Mouse (Mus musculus) midbrain, embryonic 13.5 days (tissue): Measurements from ENCODE around the gene Ccdc83. TPM values are rescaled to one million over a fixed set of nuclear protein-coding genes. Genes with fewer than 3 reads are reported as not detected.
A peak's percentile ranks its signal among the peaks of the same experiment; 100 is the strongest.
"Not testable (repeated sequence)": the region's sequence is repeated elsewhere in the genome, so short reads cannot be mapped to it uniquely, and the experiment has no call there.

Source experiments
- ATAC-seq: fragments of 200-750 bp; cut with Nextera tagmentation; 2 replicates; pipeline ENCODE4 v1.8.0; 2017; ENCODE audit warnings: mild to moderate bottlenecking, moderate TSS enrichment, moderate library complexity
- H3K27ac ChIP-seq: fragments of 300-500 bp; sonication (generic); 2 replicates; pipeline ENCODE4 v1.5.1; 2015; ENCODE audit warnings: inconsistent platforms, mild to moderate bottlenecking, moderate library complexity
- H3K27me3 ChIP-seq: fragments of 300-500 bp; sonication (generic); 2 replicates; pipeline ENCODE4 v1.6.1; 2015; ENCODE audit warnings: mild to moderate bottlenecking, inconsistent platforms
- H3K36me3 ChIP-seq: fragments of 300-500 bp; sonication (generic); 2 replicates; pipeline ENCODE4 v1.6.1; 2015; ENCODE audit warnings: mild to moderate bottlenecking, inconsistent platforms
- H3K4me1 ChIP-seq: fragments of 300-500 bp; sonication (generic); replicated peaks from 2 replicates; pipeline ENCODE4 v1.6.1; 2015; ENCODE audit warnings: inconsistent platforms
- H3K4me2 ChIP-seq: fragments of 300-500 bp; sonication (generic); replicated peaks from 2 replicates; pipeline ENCODE4 v1.6.1; 2015; ENCODE audit warnings: moderate library complexity, mild to moderate bottlenecking, inconsistent platforms
- H3K4me3 ChIP-seq: fragments of 300-500 bp; sonication (generic); replicated peaks from 2 replicates; pipeline ENCODE4 v1.5.1; 2015; ENCODE audit warnings: mild to moderate bottlenecking, inconsistent platforms
- H3K9ac ChIP-seq: fragments of 300-500 bp; sonication (generic); replicated peaks from 2 replicates; pipeline ENCODE4 v1.6.1; 2015; ENCODE audit warnings: mild to moderate bottlenecking, inconsistent platforms
- H3K9me3 ChIP-seq: fragments of 300-500 bp; sonication (generic); 2 replicates; pipeline ENCODE4 v1.6.1; 2016; ENCODE audit warnings: mild to moderate bottlenecking, inconsistent platforms
- WGBS: fragments of 180-500 bp; shearing (Covaris S2); methylation state at CpG from one replicate; pipeline ENCODE4 v1.1.7; 2015; 5-methylcytosine and 5-hydroxymethylcytosine counted together
- polyA plus RNA-seq: library from polyadenylated mRNA; unstranded; fragments of >200 nt; fragmentation: Nextera tagmentation; extraction: Ambion mirVana; gene quantifications from 2 replicates; pipeline ENCODE4 v1.2.1, GENCODE M21; 2015

Gene Ccdc83
- polyA plus RNA-seq, 1 experiment from 2014 or later, result not detected

- Histone ChIP-seq H3K9me3 (no peaks in the 10 kb centered on the region), H3K4me2 (no peak overlapping the region), H3K27ac (no peak overlapping the region), H3K27me3 (no peaks in the 10 kb centered on the region), H3K4me3 (no peak overlapping the region), H3K36me3 (no peaks in the 10 kb centered on the region), H3K9ac (no peak overlapping the region), H3K4me1 (no peaks in the 10 kb centered on the region)
- no peak for ATAC-seq
- 93% methylated on average over 5 of the region's 5 CpGs for WGBS
Measured at GRCm38 (mm10) chr7:90243643-90244042, 21.9 kb downstream of the Ccdc83 start.

DNA sequence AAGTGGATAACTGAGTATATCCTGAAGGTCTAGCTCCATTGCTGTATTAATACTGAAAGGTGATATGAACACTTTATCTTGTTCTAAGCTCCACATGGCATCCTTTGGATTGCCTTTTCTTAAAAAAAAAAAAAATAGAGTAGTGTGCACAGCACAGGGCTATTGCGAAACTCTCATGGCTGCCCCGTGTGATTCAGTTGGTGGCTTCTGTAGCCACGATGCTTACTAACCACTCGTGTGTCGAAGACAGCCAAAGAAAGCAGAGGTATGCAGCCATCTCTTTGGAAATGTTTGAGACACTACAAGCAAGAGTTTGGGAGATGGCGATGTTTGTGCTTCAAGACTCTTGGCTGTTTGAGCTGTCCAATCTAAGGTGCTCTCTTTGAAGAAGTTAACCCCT, 22.4 kb downstream of the Ccdc83 start:
- H3K27ac ChIP-seq, result no peak overlapping the region
- no peak overlapping the region for H3K9ac ChIP-seq
- no peaks in the 10 kb centered on the region for H3K27me3 ChIP-seq
- no peak overlapping the region for H3K4me2 ChIP-seq
- 92% methylated on average over 6 of the region's 6 CpGs for WGBS
- no peaks in the 10 kb centered on the region for H3K9me3 ChIP-seq
- H3K4me3 ChIP-seq, result no peak overlapping the region
- ATAC-seq, result no peak
- H3K4me1 ChIP-seq, result no peaks in the 10 kb centered on the region
- H3K36me3 ChIP-seq, result no peaks in the 10 kb centered on the region

DNA sequence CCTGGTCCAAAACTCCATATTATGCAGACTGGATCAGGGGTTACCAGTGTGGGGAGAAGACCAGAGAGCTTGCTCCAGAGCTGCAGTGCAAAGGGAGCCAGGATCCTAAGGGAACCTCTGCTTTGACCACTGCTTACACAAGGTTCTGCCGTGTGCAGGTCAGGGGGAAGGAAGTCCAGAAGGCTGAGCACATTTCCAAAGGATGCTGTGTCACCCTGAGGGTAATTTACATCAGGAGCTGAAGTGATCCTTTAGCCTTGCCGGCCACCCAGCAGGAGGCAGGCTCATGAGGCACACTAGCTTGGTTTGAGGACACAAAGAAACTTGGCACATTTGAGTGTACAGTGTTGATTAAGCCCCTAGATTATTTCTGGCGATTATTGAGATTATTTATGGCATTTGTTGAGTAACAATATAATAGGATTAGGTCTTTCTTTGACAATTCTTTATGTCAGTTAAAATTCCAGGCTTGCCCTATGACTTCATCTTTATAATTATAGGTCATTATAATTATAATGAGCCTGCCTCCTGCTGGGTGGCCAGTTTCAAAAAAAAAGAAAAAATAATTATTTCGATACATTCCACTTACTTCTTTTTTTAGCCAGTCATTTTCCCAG, 29.2 kb downstream of the Ccdc83 start:
- no peak overlapping the region for H3K27ac ChIP-seq
- H3K4me1 ChIP-seq, result peaks cover 4% of the 10 kb centered on the region; the same call in 1 of the 2 replicates
- no peak overlapping the region for H3K4me3 ChIP-seq
- no peaks in the 10 kb centered on the region for H3K9me3 ChIP-seq
- H3K36me3 ChIP-seq, result no peaks in the 10 kb centered on the region
- H3K9ac ChIP-seq, result no peak overlapping the region
- H3K4me2 ChIP-seq, result no peak overlapping the region
- 37% methylated on average over 4 of the region's 4 CpGs for WGBS
- no peaks in the 10 kb centered on the region for H3K27me3 ChIP-seq
- ATAC-seq, result no peak

DNA sequence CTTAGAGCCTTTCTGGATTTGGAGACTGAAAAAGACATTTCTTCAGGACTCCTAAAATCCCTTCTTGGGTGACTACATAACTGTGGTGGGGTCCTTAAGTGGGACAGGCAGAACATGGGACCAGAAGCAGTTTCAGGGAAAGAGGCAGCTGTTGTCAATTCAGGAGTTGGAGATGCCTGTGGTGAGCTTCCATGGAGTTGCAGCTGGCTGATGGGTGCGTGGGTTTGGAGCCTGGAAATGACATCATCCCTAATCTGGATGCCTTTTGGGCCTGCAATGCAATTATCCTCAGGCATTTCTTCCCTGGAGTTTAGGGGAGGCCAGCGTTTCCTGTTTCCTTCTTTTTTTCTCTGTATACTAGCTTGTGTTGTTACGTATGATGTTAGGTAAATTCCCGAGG, 31.7 kb downstream of the Ccdc83 start:
- WGBS, result 70% methylated on average over 4 of the region's 4 CpGs
- no peaks in the 10 kb centered on the region for H3K9me3 ChIP-seq

DNA sequence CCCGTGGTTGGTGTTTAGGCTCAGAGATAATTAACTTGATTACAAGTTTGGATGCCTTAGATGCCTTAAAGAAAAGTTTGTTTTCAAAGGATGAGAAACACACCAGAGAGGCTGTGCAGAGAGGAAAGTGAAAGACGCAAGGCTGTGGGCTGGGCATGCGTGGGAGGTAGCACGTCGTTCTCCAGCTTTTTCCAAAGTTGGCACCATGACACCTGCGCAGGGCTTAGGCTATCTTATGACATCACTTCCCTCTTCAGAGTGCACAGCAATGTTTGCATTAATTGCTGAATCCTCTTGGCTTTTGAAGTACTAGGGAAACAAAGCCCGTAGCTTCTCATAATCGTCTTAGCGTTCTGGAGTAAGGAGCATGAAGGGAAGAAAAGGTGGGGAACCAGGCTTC, 34.1 kb downstream of the Ccdc83 start:
- H3K4me2 ChIP-seq, result no peak overlapping the region
- H3K27ac ChIP-seq, result no peak overlapping the region
- H3K9ac ChIP-seq, result no peak overlapping the region
- H3K4me1 ChIP-seq, result peaks cover 3% of the 10 kb centered on the region; the same call in 1 of the 2 replicates
- WGBS, result 84% methylated on average over 9 of the region's 9 CpGs
- no peak for ATAC-seq
- H3K27me3 ChIP-seq, result no peaks in the 10 kb centered on the region
- H3K4me3 ChIP-seq, result no peak overlapping the region
- H3K36me3 ChIP-seq, result no peaks in the 10 kb centered on the region
- no peaks in the 10 kb centered on the region for H3K9me3 ChIP-seq

More for the DNA sequence above, 31.7 kb downstream of the Ccdc83 start:
- no peak overlapping the region for H3K4me3 ChIP-seq
- no peak overlapping the region for H3K4me2 ChIP-seq
- no peaks in the 10 kb centered on the region for H3K27me3 ChIP-seq
- H3K4me1 ChIP-seq, result peaks cover 4% of the 10 kb centered on the region; the same call in 1 of the 2 replicates
- ATAC-seq, result no peak
- H3K27ac ChIP-seq, result no peak overlapping the region
- H3K36me3 ChIP-seq, result no peaks in the 10 kb centered on the region
- no peak overlapping the region for H3K9ac ChIP-seq

DNA sequence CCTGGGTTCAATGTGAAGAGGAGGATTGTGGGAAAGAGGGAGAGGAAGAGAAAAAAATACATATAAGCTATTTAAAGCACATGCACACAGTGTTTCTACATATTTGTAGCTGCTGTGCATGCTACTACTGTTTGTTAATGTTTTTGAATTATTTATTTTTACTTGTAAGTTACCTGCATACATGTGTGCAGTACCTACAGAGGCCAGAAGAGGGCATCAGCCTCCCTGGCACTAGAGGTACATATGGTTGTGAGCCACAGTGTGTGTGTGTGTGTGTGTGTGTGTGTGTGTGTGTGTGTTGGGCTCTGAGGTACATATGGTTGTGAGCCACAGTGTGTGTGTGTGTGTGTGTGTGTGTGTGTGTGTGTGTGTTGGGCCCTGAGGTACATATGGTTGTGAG, 36.7 kb downstream of the Ccdc83 start:
- not testable (repeated sequence) for H3K9ac ChIP-seq, H3K27ac ChIP-seq, H3K4me3 ChIP-seq, H3K27me3 ChIP-seq, H3K4me1 ChIP-seq, H3K9me3 ChIP-seq, H3K36me3 ChIP-seq, H3K4me2 ChIP-seq
- peak; percentile 24; the same call in 1 of the 2 replicates for ATAC-seq

GRCm38 (mm10) chr7:90228075-90228474, 37.5 kb downstream of the Ccdc83 start:
- H3K4me1 ChIP-seq, result no peaks in the 10 kb centered on the region
- WGBS, result 88% methylated on average over 4 of the region's 4 CpGs
- no peak overlapping the region for H3K27ac ChIP-seq
- no peak overlapping the region for H3K9ac ChIP-seq
- no peaks in the 10 kb centered on the region for H3K27me3 ChIP-seq
- H3K36me3 ChIP-seq, result no peaks in the 10 kb centered on the region
- H3K4me3 ChIP-seq, result no peak overlapping the region
- ATAC-seq, result no peak
- no peaks in the 10 kb centered on the region for H3K9me3 ChIP-seq
- H3K4me2 ChIP-seq, result no peak overlapping the region

GRCm38 (mm10) chr7:90221487-90221886, 44.1 kb downstream of the Ccdc83 start:
- no peaks in the 10 kb centered on the region for H3K9me3 ChIP-seq
- H3K4me2 ChIP-seq, result no peak overlapping the region
- no peaks in the 10 kb centered on the region for H3K27me3 ChIP-seq
- WGBS, result 85% methylated on average over 2 of the region's 2 CpGs
- H3K4me1 ChIP-seq, result no peaks in the 10 kb centered on the region
- no peaks in the 10 kb centered on the region for H3K36me3 ChIP-seq
- H3K9ac ChIP-seq, result no peak overlapping the region
- H3K4me3 ChIP-seq, result no peak overlapping the region
- ATAC-seq, result no peak
- no peak overlapping the region for H3K27ac ChIP-seq

- H3K9ac ChIP-seq, result no peak overlapping the region
- H3K27ac ChIP-seq, result no peak overlapping the region
- H3K4me2 ChIP-seq, result no peak overlapping the region
- 91% methylated on average over 5 of the region's 5 CpGs for WGBS
- no peaks in the 10 kb centered on the region for H3K4me1 ChIP-seq
- no peaks in the 10 kb centered on the region for H3K27me3 ChIP-seq
- H3K9me3 ChIP-seq, result no peaks in the 10 kb centered on the region
- H3K36me3 ChIP-seq, result no peaks in the 10 kb centered on the region
- ATAC-seq, result no peak
- no peak overlapping the region for H3K4me3 ChIP-seq
Measured at GRCm38 (mm10) chr7:90218122-90218521, 47.5 kb downstream of the Ccdc83 start.

- WGBS, result 59% methylated on average over 8 of the region's 8 CpGs
- no peak overlapping the region for H3K27ac ChIP-seq
- no peaks in the 10 kb centered on the region for H3K4me1 ChIP-seq
- no peak overlapping the region for H3K4me3 ChIP-seq
- H3K4me2 ChIP-seq, result no peak overlapping the region
- ATAC-seq, result peak; percentile 57; the same call in 1 of the 2 replicates
- H3K9me3 ChIP-seq, result no peaks in the 10 kb centered on the region
- H3K9ac ChIP-seq, result no peak overlapping the region
- H3K27me3 ChIP-seq, result no peaks in the 10 kb centered on the region
- H3K36me3 ChIP-seq, result no peaks in the 10 kb centered on the region
Measured at GRCm38 (mm10) chr7:90216511-90216910, 49.1 kb downstream of the Ccdc83 start.

GRCm38 (mm10) chr7:90210947-90211346, 54.6 kb downstream of the Ccdc83 start:
- Histone ChIP-seq H3K36me3 (peaks cover 28% of the 10 kb centered on the region), H3K4me1 (no peaks in the 10 kb centered on the region), H3K27me3 (no peaks in the 10 kb centered on the region), H3K4me3 (no peak overlapping the region), H3K9me3 (no peaks in the 10 kb centered on the region), H3K9ac (no peak overlapping the region), H3K27ac (no peak overlapping the region), H3K4me2 (no peak overlapping the region)
- no peak for ATAC-seq

DNA sequence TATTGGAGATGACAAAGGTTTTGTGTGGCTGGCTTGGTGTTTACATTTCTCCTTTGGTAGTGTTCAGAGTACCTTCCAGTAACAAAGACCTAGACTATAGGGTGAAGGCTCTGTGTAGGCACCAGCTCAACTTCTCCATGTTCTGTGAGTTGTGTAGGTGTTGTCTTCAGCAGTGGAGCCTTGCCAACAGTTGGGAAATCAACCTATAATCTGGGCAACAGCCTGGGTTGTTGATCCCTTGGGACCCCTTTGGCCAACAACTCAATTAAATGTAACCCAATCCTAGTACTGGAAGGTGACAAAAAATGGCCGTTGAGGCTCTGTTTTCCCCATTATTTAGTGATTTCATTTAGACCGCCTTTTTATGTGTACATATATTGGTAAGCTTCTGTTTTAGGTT, 55.5 kb downstream of the Ccdc83 start:
- H3K4me2 ChIP-seq, result no peak overlapping the region
- H3K27ac ChIP-seq, result no peak overlapping the region
- no peaks in the 10 kb centered on the region for H3K9me3 ChIP-seq
- H3K4me3 ChIP-seq, result no peak overlapping the region
- 0 out of 2 replicates have a peak, but pooled peaks cover 3% of the 10 kb centered on the region for H3K4me1 ChIP-seq
- 96% methylated on average over 2 of the region's 2 CpGs for WGBS
- H3K36me3 ChIP-seq, result peaks cover 28% of the 10 kb centered on the region
- no peak for ATAC-seq
- no peaks in the 10 kb centered on the region for H3K27me3 ChIP-seq
- H3K9ac ChIP-seq, result no peak overlapping the region

GRCm38 (mm10) chr7:90203914-90204313, 61.7 kb downstream of the Ccdc83 start:
- no peak overlapping the region for H3K9ac ChIP-seq
- peaks cover 23% of the 10 kb centered on the region for H3K36me3 ChIP-seq
- H3K4me3 ChIP-seq, result no peak overlapping the region
- 94% methylated on average over 2 of the region's 2 CpGs for WGBS
- H3K4me2 ChIP-seq, result no peak overlapping the region
- no peak for ATAC-seq
- H3K9me3 ChIP-seq, result no peaks in the 10 kb centered on the region
- H3K4me1 ChIP-seq, result 0 out of 2 replicates have a peak, but pooled peaks cover 3% of the 10 kb centered on the region
- H3K27ac ChIP-seq, result no peak overlapping the region
- H3K27me3 ChIP-seq, result no peaks in the 10 kb centered on the region
